Mouse (Mus musculus) myocyte (in vitro differentiated cells): ENCODE measurements around the gene Rpl38.

Experiments used
- CEBPB ChIP-seq: IDR thresholded peaks from 2 replicates; pipeline ENCODE4 v1.6.1; 2011; ENCODE audit warnings: mild to moderate bottlenecking, moderate library complexity; ENCODE audit not compliant: poor library complexity, insufficient read depth, severe bottlenecking
- POLR2A ChIP-seq: IDR thresholded peaks from one replicate; pipeline ENCODE4 v1.6.1; 2011; ENCODE audit warnings: low read depth, mild to moderate bottlenecking, control low read depth, moderate library complexity; ENCODE audit not compliant: insufficient read length
- REST ChIP-seq: IDR thresholded peaks from one replicate; pipeline ENCODE4 v1.6.1; 2011; ENCODE audit warnings: mild to moderate bottlenecking, control low read depth, moderate library complexity; ENCODE audit not compliant: insufficient read depth, insufficient read length

DNA sequence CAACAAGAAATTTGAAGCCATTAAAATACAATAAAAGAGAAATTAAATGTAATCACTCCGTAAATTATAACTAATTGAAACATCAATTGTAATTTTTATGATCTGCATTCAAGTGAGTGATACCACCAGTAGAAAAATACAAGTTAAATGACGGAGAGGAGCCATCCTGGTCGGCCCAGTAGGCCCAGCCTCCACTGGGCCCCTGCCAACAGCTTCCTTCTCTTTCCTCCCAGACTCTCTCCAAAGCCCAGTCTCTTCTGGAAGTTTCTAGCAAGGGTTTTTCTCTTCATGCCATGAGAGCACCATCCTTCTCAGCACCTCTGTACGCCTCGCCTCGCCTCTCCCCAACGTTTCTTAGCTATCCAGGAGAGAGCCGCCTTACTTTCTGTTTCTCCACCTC is 27.2 kb upstream of the Rpl38 start:
- TF ChIP-seq REST (no peak), POLR2A (no peak), CEBPB (no peak)
